Mouse (Mus musculus) lung, postnatal 14 days (tissue): Measurements from ENCODE around the gene Olfr1310.
"Not testable (repeated sequence)": the region's sequence is repeated elsewhere in the genome, so short reads cannot be mapped to it uniquely, and the experiment has no call there.

Experiments used
- DNase-seq: peaks from one replicate; pipeline ENCODE4 v3.0.0; 2021

Gene Olfr1310

GRCm38 (mm10) chr2:112012608-112013007 is at the start of gene Olfr1310:
Gene Olfr1310, minus strand, starts transcription at chr2:112012708.
- no peak for DNase-seq

GRCm38 (mm10) chr2:112050138-112050537 is 37.6 kb upstream of the Olfr1310 start, which contains the start of gene Olfr1312:
Gene Olfr1312, minus strand, starts transcription at chr2:112050238.
- no peak for DNase-seq

GRCm38 (mm10) chr2:112026971-112027370 is 14.5 kb upstream of the Olfr1310 start:
- DNase-seq: not testable (repeated sequence)

GRCm38 (mm10) chr2:112024312-112024711 is 11.8 kb upstream of the Olfr1310 start, which contains the start of gene Olfr1311:
Gene Olfr1311, minus strand, starts transcription at chr2:112024412.
- no peak for DNase-seq

GRCm38 (mm10) chr2:112014900-112015299 is 2.4 kb upstream of the Olfr1310 start:
- DNase-seq: no peak

GRCm38 (mm10) chr2:111990181-111990580 is 22.3 kb downstream of the Olfr1310 start, which contains the start of gene Olfr1309:
Gene Olfr1309, minus strand, starts transcription at chr2:111990281.
- no peak for DNase-seq

GRCm38 (mm10) chr2:111964844-111965243 is 47.7 kb downstream of the Olfr1310 start, which contains the start of gene Olfr1308:
Gene Olfr1308, minus strand, starts transcription at chr2:111964944.
- no peak for DNase-seq
